Mouse (Mus musculus) urinary bladder, adult 2 months (tissue): ENCODE data around the gene Gm20388. TPM values are rescaled to one million over a fixed set of nuclear protein-coding genes. Genes with fewer than 3 reads are reported as not detected.
A peak's percentile ranks its signal among the peaks of the same experiment; 100 is the strongest.

Experiments used
- DNase-seq: peaks from one replicate; pipeline ENCODE4 v3.0.0; 2022; ENCODE audit warnings: low spot score
- polyA plus RNA-seq: library from polyadenylated mRNA; depleted of rRNA; stranded (reverse); fragments of >200 nt; gene quantifications from 2 replicates; pipeline ENCODE4 v1.2.3, GENCODE M21; 2012

The Gm20388 gene
- polyA plus RNA-seq, 1 experiment, result 50.2 TPM

DNA sequence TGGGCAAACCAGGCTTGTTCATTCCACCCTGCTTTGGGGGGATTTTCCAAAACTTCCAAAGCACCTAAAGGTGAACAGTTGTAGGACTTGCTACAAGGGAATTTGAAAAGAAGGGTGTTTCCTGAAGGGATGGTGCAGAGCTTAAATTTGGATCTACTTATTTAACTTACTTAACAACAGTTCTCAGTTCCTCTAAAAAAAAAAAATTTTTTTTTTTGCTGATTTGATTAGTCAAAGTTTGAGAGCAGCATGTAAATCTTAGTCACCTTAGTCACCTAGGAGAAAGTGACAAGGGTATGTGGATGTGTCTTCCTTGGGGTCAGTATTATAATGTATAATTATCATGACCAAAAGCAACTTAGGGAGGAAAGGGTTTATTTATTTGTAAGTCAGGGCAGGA is 2848.0 kb downstream of the Gm20388 start:
- no peak for DNase-seq

DNA sequence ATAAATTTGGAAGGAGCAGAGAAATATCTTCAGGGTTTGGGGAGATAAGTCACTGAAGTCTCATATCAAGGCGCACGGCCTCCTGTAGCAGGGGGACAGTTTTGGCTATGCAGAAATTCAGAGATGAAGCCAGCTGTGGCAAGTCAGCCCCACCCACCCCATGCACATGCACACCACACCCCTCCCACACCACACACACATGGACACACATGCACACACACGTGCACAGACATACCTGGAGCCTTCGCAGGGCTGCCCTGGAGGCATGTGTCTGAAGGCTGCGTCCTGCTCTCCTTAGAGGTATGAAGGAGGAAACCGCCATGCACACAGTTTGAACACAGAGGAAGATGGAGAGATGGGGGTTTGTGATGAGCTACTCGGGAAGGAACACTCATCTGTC is 2849.5 kb downstream of the Gm20388 start:
- DNase-seq, result no peak

GRCm38 (mm10) chr8:122761109-122761508 is 2850.5 kb downstream of the Gm20388 start:
- no peak for DNase-seq

- DNase-seq, result no peak
Observed at GRCm38 (mm10) chr8:122762731-122763266, 2852.2 kb downstream of the Gm20388 start.

- DNase-seq, result no peak
Observed at GRCm38 (mm10) chr8:122763267-122763738, 2852.7 kb downstream of the Gm20388 start.

GRCm38 (mm10) chr8:122764790-122765474 is 2854.3 kb downstream of the Gm20388 start:
- no peak for DNase-seq

GRCm38 (mm10) chr8:122766189-122766588 is 2855.5 kb downstream of the Gm20388 start:
- no peak for DNase-seq

DNA sequence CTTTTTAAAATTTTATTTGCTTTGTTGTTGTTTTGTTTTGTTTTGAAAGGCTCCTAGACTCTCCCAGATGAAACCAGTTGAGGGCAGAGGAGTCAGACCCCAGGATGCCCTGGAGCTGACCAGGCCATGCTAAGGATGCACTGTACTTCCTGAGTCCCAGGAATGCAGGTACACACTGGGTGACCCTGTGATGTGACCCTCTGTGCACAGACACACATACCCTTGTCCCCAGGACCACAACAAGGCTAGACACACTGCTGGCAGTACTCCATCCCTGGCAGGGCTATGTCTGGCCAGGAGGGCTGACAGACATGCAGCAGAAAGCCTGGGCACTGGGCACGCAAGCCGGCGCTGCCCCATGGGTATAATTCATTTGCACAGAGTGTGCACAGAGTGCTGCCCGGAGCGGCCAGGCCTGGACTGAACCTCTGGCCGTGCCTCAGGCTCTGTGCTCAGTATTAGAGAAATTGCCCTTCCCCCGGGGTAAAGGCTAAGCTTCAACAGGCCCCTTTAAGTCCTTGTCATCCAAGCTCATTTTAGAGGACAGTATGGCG is 2856.1 kb downstream of the Gm20388 start:
- DNase-seq, result no peak

DNA sequence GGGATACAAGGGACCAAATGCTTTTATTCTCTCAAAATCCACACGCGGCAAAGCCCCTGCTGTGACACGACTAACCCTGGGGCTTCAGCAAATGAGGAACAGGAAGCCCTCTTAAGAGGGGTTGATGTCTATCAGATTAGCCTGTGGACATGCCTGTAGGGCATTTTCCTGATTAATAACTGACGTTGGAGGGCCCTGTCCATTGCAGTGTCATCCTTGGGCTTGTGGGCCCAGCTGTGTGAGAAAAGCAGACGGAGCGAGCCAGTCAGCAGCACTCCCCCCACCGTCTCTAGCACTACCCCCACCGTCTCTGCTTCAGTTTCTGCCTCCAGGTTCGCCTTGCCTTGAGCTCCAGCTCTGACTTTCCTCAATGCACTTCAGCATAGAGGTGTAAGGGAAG is 2856.6 kb downstream of the Gm20388 start:
- DNase-seq, result no peak

- DNase-seq, result no peak
Observed at GRCm38 (mm10) chr8:122769251-122770058, 2858.8 kb downstream of the Gm20388 start.

GRCm38 (mm10) chr8:122772431-122773060 is 2861.9 kb downstream of the Gm20388 start:
- DNase-seq, result no peak

DNA sequence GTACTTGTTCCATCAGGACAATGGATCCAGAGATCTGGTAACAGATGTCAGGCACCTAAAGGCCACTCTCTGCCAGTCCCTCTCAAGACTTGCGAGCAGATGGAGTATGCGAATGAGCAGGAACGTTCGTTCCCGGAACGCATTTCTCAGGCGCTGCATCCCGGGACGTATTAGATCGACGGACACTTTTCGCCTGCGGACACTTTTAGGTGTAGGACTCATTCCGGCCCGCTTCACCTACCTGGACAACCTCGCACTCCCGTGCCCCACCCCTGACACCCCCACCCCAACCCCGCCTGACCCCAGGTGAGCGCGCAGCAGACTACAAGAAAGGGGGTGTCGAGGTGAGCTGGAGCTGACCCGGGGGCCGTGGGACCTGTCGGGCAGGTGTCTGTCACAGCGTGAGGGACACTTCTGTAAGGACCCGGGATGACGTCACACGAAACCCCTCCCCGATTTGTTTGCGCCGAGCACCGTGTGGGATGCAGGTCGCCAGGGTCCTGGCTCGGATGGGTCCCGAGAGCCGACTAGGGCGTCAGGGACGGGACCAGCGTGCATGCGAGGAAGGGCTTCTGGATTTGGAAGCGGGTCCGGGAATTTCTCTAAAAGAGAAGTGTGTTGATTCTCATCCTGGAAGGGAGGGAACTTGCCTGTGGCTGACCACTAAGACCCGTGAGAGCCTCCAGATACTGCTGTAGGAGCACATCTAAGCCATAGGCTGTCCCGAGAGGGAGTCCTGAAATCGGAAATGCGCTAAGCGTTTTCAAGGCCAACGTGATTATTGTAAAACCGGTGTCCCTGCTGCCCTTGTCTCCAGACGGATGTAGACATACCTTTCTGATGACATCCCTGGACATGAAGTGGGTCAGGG is 2864.9 kb downstream of the Gm20388 start, which contains the start of gene Acsf3:
Acsf3 (plus strand) TSS at position 202 of the 871 bp plus-strand sequence.
- peak; percentile 46 for DNase-seq

GRCm38 (mm10) chr8:122777701-122778100 is 2867.1 kb downstream of the Gm20388 start:
- no peak for DNase-seq

GRCm38 (mm10) chr8:122778703-122779239 is 2868.1 kb downstream of the Gm20388 start:
- no peak for DNase-seq

GRCm38 (mm10) chr8:122779255-122779654 is 2868.6 kb downstream of the Gm20388 start:
- no peak for DNase-seq

GRCm38 (mm10) chr8:122784756-122785155 is 2874.1 kb downstream of the Gm20388 start:
- DNase-seq, result no peak

GRCm38 (mm10) chr8:122789796-122790195 is 2879.2 kb downstream of the Gm20388 start:
- no peak for DNase-seq

- DNase-seq, result no peak
Observed at GRCm38 (mm10) chr8:122793375-122794174, 2882.9 kb downstream of the Gm20388 start.

- no peak for DNase-seq
Observed at GRCm38 (mm10) chr8:122794175-122794454, 2883.5 kb downstream of the Gm20388 start.
